Mouse (Mus musculus): Measurements from ENCODE around the gene Gjb2.
"Not testable (repeated sequence)": the region's sequence is repeated elsewhere in the genome, so short reads cannot be mapped to it uniquely, and the experiment has no call there.

Gene Gjb2

GRCm38 (mm10) chr14:57090001-57090400 lies 14.5 kb downstream of the Gjb2 start:
- TF ChIP-seq CTCF (conservative IDR thresholded peaks at IDR 0.05; ENCODE audit: low read length): no peak
- no peak for TF ChIP-seq POU5F1 (IDR thresholded peaks at IDR 0.05; ENCODE audit: borderline replicate concordance, low read length)
- TF ChIP-seq NANOG (IDR thresholded peaks at IDR 0.05; ENCODE audit: borderline replicate concordance, low read length): no peak
- H3K36me3 ChIP-seq (ENCODE audit: insufficient read depth, low read length): no peaks in the 10 kb centered on the region
- H3K27me3 ChIP-seq (ENCODE audit: insufficient read depth, low read length): peaks cover 6% of the 10 kb centered on the region
- peaks cover 4% of the 10 kb centered on the region; the same call in 1 of the 2 replicates for H3K4me1 ChIP-seq (replicated peaks; ENCODE audit: low read depth, low read length)
- no peak overlapping the region for H3K4me3 ChIP-seq (replicated peaks; ENCODE audit: low read length)
- no peaks in the 10 kb centered on the region for H3K9me3 ChIP-seq (ENCODE audit: low read length)

- TF ChIP-seq CTCF (conservative IDR thresholded peaks at IDR 0.05; ENCODE audit: low read length): no peak
- no peak for TF ChIP-seq POU5F1 (IDR thresholded peaks at IDR 0.05; ENCODE audit: borderline replicate concordance, low read length)
- no peak for TF ChIP-seq NANOG (IDR thresholded peaks at IDR 0.05; ENCODE audit: borderline replicate concordance, low read length)
- Histone ChIP-seq H3K36me3 (ENCODE audit: insufficient read depth, low read length) (no peaks in the 10 kb centered on the region), H3K4me1 (replicated peaks; ENCODE audit: low read depth, low read length) (peaks cover 4% of the 10 kb centered on the region; the same call in 1 of the 2 replicates), H3K4me3 (replicated peaks; ENCODE audit: low read length) (no peak overlapping the region), H3K9me3 (ENCODE audit: low read length) (no peaks in the 10 kb centered on the region), H3K27me3 (ENCODE audit: insufficient read depth, low read length) (peaks cover 5% of the 10 kb centered on the region; the same call in 1 of the 2 replicates)
Measured at GRCm38 (mm10) chr14:57089107-57089506, 15.4 kb downstream of the Gjb2 start.

DNA sequence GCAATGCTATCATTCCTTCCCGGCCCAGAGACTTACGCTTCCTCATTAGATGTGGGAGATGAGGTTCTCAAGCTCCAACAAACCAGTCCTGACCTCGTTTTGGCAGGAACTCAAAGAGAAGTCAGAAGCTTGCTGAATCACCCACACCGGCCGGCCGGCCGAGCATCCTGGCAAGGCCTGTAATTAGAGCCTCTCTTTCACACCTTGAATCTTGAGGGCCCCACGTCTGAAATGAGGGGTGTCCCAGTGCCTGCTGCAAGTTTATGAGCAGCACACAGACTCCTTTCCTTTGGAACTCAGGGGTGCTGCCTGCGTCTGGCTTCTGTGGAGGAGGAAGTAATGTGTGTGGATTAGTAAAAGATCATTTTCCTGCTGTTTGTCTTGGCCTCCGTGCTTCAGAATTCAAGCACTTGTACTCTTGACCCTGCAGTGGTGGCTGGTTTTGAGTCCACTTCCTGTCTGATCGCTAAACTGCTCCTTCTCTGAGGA lies 20.3 kb downstream of the Gjb2 start:
- no peaks in the 10 kb centered on the region for H3K4me1 ChIP-seq (replicated peaks; ENCODE audit: low read depth, low read length)
- H3K9me3 ChIP-seq (ENCODE audit: low read length): peaks cover 7% of the 10 kb centered on the region; the same call in 1 of the 2 replicates
- H3K36me3 ChIP-seq (ENCODE audit: insufficient read depth, low read length): no peaks in the 10 kb centered on the region
- H3K27me3 ChIP-seq (ENCODE audit: insufficient read depth, low read length): peaks cover 5% of the 10 kb centered on the region; the same call in 1 of the 2 replicates
- no peak overlapping the region for H3K4me3 ChIP-seq (replicated peaks; ENCODE audit: low read length)
- TF ChIP-seq POU5F1 (IDR thresholded peaks at IDR 0.05; ENCODE audit: borderline replicate concordance, low read length): no peak
- TF ChIP-seq NANOG (IDR thresholded peaks at IDR 0.05; ENCODE audit: borderline replicate concordance, low read length): no peak
- no peak for TF ChIP-seq CTCF (conservative IDR thresholded peaks at IDR 0.05; ENCODE audit: low read length)

GRCm38 (mm10) chr14:57082863-57083262 lies 21.6 kb downstream of the Gjb2 start:
- Histone ChIP-seq H3K27me3 (ENCODE audit: insufficient read depth, low read length) (peaks cover 5% of the 10 kb centered on the region; the same call in 1 of the 2 replicates), H3K9me3 (ENCODE audit: low read length) (peaks cover 7% of the 10 kb centered on the region; the same call in 1 of the 2 replicates), H3K36me3 (ENCODE audit: insufficient read depth, low read length) (no peaks in the 10 kb centered on the region), H3K4me1 (replicated peaks; ENCODE audit: low read depth, low read length) (no peaks in the 10 kb centered on the region), H3K4me3 (replicated peaks; ENCODE audit: low read length) (no peak overlapping the region)
- TF ChIP-seq POU5F1 (IDR thresholded peaks at IDR 0.05; ENCODE audit: borderline replicate concordance, low read length): no peak

GRCm38 (mm10) chr14:57075537-57075936 lies 29.0 kb downstream of the Gjb2 start:
- H3K4me3 ChIP-seq (replicated peaks; ENCODE audit: low read length): no peak overlapping the region
- no peaks in the 10 kb centered on the region for H3K4me1 ChIP-seq (replicated peaks; ENCODE audit: low read depth, low read length)
- peaks cover 6% of the 10 kb centered on the region; the same call in 1 of the 2 replicates for H3K9me3 ChIP-seq (ENCODE audit: low read length)
- no peaks in the 10 kb centered on the region for H3K27me3 ChIP-seq (ENCODE audit: insufficient read depth, low read length)
- TF ChIP-seq NANOG (IDR thresholded peaks at IDR 0.05; ENCODE audit: borderline replicate concordance, low read length): no peak
- TF ChIP-seq POU5F1 (IDR thresholded peaks at IDR 0.05; ENCODE audit: borderline replicate concordance, low read length): no peak
- TF ChIP-seq CTCF (conservative IDR thresholded peaks at IDR 0.05; ENCODE audit: low read length): no peak
- no peaks in the 10 kb centered on the region for H3K36me3 ChIP-seq (ENCODE audit: insufficient read depth, low read length)

GRCm38 (mm10) chr14:57069906-57070305 lies 34.6 kb downstream of the Gjb2 start:
- not testable (repeated sequence) for H3K27me3 ChIP-seq (ENCODE audit: insufficient read depth, low read length); H3K4me1 ChIP-seq (replicated peaks; ENCODE audit: low read depth, low read length); H3K36me3 ChIP-seq (ENCODE audit: insufficient read depth, low read length); H3K4me3 ChIP-seq (replicated peaks; ENCODE audit: low read length); H3K9me3 ChIP-seq (ENCODE audit: low read length)
- TF ChIP-seq CTCF (conservative IDR thresholded peaks at IDR 0.05; ENCODE audit: low read length): peak; percentile 97

- no peaks in the 10 kb centered on the region for H3K36me3 ChIP-seq (ENCODE audit: insufficient read depth, low read length)
- no peak overlapping the region for H3K4me3 ChIP-seq (replicated peaks; ENCODE audit: low read length)
- H3K27me3 ChIP-seq (ENCODE audit: insufficient read depth, low read length): 0 out of 2 replicates have a peak, but pooled peaks cover 3% of the 10 kb centered on the region
- no peaks in the 10 kb centered on the region for H3K9me3 ChIP-seq (ENCODE audit: low read length)
- H3K4me1 ChIP-seq (replicated peaks; ENCODE audit: low read depth, low read length): no peaks in the 10 kb centered on the region
- TF ChIP-seq NANOG (IDR thresholded peaks at IDR 0.05; ENCODE audit: borderline replicate concordance, low read length) (no peak), POU5F1 (IDR thresholded peaks at IDR 0.05; ENCODE audit: borderline replicate concordance, low read length) (no peak), CTCF (conservative IDR thresholded peaks at IDR 0.05; ENCODE audit: low read length) (no peak)
Measured at GRCm38 (mm10) chr14:57066053-57066452, 38.4 kb downstream of the Gjb2 start.

DNA sequence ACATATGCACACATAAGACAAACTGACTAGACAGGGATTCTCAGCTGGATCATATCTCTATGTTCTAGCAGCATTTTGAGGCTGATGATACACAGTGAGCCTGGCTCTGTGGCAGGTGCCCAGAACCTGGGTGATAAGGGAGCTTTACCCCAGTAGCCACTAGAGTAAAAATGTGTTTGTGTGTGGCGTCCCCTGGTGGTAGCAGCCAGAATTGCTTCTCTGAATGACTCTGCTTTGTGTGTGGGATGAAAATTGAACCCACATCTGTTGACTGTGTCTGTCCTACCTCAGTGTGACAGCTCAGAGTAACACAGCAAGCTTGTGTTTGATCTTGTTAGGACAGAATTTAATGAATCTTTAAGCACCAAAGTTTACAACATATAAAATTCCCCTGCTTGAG lies 44.5 kb downstream of the Gjb2 start:
- H3K4me3 ChIP-seq (replicated peaks; ENCODE audit: low read length); H3K36me3 ChIP-seq (ENCODE audit: insufficient read depth, low read length): not testable (repeated sequence)
- peak; percentile 94 for TF ChIP-seq CTCF (conservative IDR thresholded peaks at IDR 0.05; ENCODE audit: low read length)

DNA sequence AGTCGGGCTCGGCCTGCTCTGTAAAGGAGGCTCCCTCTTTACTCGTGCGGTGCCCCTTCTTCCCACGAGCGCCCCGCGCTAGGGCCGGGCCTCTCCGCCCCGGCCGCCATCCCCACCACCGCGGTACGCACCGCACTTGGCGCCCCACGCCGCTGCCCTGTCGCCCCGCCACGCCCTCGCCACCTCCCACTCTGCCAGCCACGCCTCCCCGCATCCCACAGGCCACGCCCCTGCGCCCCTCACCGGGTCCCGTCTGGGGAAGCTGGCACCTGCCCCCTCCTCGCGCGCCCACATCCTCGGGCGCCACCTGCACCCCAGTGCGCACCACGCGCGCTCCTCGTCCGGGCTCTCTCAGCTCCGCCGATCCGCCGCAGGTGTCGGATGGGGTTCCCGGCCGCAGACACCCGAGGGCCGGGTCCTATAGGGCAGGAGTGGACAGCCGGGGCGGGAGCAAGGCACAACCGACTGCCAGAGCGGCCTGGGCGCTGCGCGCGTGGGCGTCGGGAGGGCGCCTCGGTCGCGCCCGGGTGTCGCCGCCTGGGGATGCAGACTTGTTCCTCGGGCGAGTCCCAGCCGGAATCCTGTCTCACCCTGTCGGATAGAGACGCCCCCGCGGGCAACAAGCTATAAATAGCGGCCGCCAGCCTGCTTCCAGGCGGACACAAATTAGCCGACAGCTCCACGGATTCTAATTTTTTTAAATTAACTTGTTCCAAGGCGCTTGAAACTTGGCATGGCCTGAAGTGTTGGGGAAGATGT lies 46.8 kb downstream of the Gjb2 start, which contains the start of gene Gja3:
Gene Gja3 (minus strand): TSS at position 538 of the 759 bp plus-strand sequence.
- Histone ChIP-seq H3K9me3 (ENCODE audit: low read length) (no peaks in the 10 kb centered on the region), H3K36me3 (ENCODE audit: insufficient read depth, low read length) (no peaks in the 10 kb centered on the region), H3K4me1 (replicated peaks; ENCODE audit: low read depth, low read length) (peaks cover 9% of the 10 kb centered on the region), H3K27me3 (ENCODE audit: insufficient read depth, low read length) (peaks cover 51% of the 10 kb centered on the region), H3K4me3 (replicated peaks; ENCODE audit: low read length) (peak within 1 kb of the TSS; percentile 91)
- no peak for TF ChIP-seq NANOG (IDR thresholded peaks at IDR 0.05; ENCODE audit: borderline replicate concordance, low read length)
- TF ChIP-seq CTCF (conservative IDR thresholded peaks at IDR 0.05; ENCODE audit: low read length): no peak
- TF ChIP-seq POU5F1 (IDR thresholded peaks at IDR 0.05; ENCODE audit: borderline replicate concordance, low read length): no peak

More for the DNA sequence above, 44.5 kb downstream of the Gjb2 start:
- peaks cover 43% of the 10 kb centered on the region for H3K27me3 ChIP-seq (ENCODE audit: insufficient read depth, low read length)
- not testable (repeated sequence) for H3K9me3 ChIP-seq (ENCODE audit: low read length); H3K4me1 ChIP-seq (replicated peaks; ENCODE audit: low read depth, low read length)

All from E14TG2a.4 (cell line).